Mouse (Mus musculus): ENCODE data around the gene Ly6g5c.

Ly6g5c gene

GRCm38 (mm10) chr17:35082841-35083576 lies 25.1 kb upstream of the Ly6g5c start:
- DNase-seq = no peak

- DNase-seq = no peak
Observed at GRCm38 (mm10) chr17:35083929-35084497, 24.1 kb upstream of the Ly6g5c start.

DNA sequence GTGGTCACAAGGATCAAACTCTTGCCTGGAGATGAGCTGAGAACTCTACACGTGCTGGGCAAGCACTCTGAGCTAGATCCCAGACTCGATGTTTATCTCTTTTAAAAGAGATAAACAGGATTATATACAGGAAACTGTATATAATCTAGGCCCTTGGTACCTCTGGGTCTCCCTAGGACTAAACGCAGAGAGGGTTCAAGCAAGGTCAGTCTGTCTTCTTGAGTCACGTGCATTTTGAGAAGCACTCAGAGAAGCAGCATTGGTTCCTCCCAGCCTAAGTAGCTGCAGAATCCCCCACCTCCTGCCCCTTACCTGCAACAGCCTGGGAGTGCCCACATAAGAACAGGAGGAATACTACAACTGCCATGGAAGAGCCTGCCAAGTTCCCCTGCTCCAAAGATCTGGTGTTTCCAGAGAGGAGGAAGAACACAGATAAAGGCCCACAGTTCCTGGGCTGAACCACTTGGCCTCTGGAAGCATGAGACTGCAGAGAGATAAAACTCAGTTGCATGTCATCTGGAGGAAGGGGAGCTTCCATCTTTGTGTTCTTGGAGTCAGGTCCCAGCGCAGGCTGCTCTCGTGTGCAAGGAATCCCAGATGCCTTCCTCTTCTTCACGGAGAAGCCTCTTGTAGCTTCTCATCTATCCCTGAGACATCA lies 22.7 kb upstream of the Ly6g5c start, which contains the start of gene Ly6g6f:
Gene Ly6g6f (minus strand): TSS at position 403 of the 658 bp plus-strand sequence.
- no peak for DNase-seq

DNA sequence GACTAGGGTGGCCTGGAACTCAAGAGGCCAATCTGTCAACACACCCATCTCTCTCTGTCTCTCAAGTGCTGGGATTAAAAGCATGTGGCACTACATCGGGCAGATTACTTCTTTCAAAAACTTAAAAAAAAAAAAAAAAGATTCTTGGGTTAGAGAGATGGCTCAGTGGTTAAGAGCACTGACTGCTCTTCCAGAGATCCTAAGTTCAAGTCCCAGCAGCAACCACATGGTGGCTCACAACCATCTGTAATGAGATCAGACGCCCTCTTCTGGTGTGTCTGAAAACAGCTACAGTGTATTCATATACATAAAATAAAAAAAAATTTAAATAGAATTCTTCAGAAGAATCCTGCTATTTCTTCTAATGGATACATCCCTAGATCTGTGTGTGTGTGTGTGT lies 19.9 kb upstream of the Ly6g5c start:
- no peak for DNase-seq

GRCm38 (mm10) chr17:35088825-35089644 lies 19.0 kb upstream of the Ly6g5c start, which contains the start of gene Abhd16a:
Gene Abhd16a (plus strand): TSS chr17:35089263.
- peak; percentile 96 to 97 for DNase-seq

DNA sequence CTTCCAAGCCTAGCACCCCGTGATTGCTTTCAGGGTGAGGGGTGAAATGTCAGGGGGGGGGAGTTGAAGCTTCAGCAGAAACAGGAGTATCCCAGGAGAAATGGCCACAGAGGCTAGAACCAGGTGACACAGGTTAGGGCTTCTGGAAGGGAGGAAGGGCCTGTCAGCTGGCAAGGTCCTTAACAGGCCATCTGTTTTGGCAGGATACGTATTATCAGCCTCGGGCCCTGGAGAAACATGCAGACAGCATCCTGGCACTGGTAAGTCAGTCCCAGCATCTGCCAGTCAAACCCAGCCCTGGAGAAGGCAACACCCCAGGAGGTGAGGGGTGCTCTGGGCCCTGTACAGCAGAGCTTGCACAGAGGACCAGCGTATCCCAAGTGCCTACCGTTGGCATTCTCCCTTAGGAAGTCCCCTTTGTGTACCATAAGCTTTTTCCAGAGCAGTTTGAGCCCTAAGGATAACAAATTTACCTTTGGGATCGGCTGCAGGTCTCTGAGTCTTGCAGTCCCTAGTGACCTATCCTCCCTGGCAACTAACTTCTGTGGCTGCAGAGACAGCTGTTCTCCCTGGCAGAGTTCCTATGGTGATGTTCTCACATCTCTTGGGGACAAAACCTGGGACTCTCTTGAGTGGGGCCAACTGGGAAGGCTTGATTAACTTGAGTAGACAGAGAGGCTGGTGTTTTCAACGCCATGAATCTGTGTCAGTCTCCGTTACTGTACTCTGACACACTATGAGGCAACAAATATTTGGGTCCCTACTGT lies 17.7 kb upstream of the Ly6g5c start:
- DNase-seq = no peak

DNA sequence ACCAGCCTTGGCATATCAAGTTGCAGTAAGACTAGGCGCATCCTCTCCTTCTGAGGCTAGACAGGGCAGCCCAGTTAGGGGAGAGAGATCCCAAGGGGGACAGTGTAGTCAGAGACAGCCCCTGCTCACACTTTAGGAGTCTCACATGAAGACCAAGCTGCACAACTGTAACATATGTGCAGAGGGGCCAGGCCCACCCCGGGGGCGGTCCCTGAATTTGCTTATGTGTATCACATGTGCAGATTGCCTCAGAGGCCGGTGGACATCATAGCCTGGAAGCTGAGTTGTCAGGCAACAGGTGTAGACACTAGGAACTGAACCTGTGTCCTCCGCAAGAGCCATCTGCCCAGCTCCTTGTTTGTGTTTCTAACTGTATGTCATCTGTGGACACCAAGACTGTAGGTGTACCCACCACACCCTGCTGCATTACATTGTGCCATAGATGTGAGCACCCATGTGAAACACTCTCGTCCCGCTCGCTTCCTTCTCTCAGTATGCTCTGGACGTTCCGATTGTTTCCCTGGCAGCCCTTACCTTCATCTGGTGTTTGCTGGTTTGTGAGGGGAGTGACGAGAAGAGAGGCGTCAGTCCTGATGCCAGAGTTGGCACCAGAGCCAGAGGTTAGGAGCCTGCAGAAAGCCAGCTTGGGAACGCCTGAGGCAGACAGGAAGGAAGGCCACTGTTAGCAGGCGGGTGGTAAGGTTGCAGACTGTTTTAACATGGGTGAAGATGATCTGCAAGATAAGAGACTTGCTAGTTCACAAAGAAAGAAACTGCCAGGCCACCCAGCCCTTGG lies 15.5 kb upstream of the Ly6g5c start:
- no peak for DNase-seq

DNA sequence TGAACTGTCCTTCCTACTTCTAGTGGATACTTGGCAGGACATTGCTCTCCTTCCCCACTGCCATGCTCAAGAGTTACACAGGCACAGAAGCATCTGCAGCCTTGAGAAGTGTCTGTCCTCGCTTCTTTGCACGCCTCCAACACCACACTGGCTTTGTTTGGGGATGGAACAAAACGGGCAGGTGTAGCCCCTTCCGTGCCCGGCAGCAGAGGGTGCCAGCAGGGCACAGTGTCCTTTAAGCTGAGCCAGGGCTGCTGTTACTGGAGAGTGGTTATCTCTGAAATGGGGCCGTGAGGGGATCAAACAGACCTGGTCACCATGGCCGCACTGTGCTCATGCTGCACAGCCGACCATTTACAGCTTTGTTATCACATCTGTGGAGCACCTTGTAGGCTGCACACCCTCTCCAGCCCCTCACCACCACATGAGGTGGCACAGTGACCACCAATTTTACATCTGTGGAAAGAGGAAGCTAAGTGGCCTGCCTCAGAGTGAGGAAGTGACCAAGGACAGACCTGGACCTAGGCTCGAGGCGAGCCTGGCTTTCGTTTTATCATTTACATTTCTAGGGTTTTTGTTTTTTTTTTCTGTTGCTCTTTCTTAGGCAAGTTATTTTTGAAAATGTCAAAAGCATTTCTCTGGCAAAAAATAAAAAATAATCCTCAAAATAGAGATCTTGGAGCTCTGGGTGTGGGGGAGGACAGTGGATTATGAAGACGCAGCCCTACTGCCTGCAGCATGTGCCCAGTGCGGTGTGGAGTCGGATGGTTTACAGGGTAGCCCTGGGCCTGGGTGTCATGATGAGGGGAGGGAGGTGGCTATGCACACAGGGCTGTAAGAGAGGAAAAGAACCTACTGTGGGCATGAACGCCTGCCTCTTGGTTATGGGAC lies 13.4 kb upstream of the Ly6g5c start:
- DNase-seq = no peak

DNA sequence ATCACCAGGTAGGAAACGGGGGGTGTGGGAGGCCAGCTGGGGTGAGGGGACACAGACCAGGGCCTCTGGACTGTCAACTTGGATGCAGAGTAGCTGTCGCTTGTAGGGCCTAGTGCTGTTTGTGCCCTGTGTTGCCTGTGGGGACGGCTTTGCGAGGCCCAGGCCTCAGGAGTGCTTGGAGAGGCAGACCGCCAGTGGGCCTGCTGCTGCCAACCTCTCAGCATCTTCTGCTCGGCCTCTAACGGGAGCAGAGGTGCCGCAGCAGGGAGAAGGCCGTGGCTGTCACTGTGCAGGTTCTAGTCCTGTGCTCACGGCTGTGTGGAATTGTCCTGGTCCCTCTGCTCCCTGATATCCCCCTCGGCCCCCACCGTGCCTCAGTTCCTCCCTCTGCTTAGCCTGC lies 11.5 kb upstream of the Ly6g5c start:
- no peak for DNase-seq

GRCm38 (mm10) chr17:35097164-35097655 lies 10.9 kb upstream of the Ly6g5c start:
- peak; percentile 18 to 68 for DNase-seq

- peak; percentile 34 to 56 for DNase-seq
Observed at GRCm38 (mm10) chr17:35100196-35100765, 7.8 kb upstream of the Ly6g5c start.

- no peak for DNase-seq
Observed at GRCm38 (mm10) chr17:35101161-35101560, 6.9 kb upstream of the Ly6g5c start.

- DNase-seq = no peak
Observed at GRCm38 (mm10) chr17:35102299-35102698, 5.8 kb upstream of the Ly6g5c start.

DNA sequence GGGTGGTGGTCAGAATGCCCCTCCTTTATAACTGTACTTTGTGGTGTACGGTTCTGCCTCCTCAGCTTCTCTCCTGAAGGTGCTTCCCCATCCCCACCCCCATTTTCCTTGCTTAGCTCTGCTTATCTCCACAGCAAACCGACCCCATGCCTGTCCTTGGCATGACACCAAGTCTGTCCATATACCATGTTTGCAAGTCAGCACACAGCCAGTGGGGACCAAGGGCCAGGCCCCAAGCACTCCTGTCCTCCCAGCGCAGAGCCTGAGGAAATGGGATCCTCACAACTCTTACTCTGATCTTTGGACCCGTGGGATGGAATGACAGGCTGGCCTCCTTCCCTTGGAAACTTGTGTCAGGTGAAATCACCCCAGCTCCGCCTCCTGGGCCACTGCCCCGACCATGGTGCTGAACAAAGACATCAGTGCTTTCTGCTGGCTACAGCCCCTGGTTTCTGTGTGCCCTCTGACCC lies 4.8 kb upstream of the Ly6g5c start:
- DNase-seq = peak; percentile 84 to 89

- no peak for DNase-seq
Observed at GRCm38 (mm10) chr17:35104079-35104478, 4.0 kb upstream of the Ly6g5c start.

DNA sequence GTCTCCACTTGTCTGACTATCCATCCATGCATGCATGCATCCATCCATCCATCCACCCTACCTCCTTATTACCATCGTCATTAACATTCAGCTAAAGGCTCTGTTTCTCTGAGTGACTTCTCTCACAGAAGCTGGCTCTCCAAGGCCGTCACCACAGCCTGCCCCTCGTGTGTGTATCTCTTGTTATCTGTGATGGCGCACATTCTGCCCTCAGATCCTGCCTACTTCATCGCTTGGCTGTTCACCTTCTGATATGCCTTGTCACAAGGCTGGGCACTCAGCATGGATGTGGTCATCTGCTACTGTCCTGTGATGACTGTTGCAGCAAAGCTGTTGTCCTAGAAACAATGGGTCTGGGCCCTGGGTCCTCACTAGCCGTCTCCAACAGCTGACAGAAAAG lies 3.3 kb upstream of the Ly6g5c start:
- DNase-seq = no peak

DNA sequence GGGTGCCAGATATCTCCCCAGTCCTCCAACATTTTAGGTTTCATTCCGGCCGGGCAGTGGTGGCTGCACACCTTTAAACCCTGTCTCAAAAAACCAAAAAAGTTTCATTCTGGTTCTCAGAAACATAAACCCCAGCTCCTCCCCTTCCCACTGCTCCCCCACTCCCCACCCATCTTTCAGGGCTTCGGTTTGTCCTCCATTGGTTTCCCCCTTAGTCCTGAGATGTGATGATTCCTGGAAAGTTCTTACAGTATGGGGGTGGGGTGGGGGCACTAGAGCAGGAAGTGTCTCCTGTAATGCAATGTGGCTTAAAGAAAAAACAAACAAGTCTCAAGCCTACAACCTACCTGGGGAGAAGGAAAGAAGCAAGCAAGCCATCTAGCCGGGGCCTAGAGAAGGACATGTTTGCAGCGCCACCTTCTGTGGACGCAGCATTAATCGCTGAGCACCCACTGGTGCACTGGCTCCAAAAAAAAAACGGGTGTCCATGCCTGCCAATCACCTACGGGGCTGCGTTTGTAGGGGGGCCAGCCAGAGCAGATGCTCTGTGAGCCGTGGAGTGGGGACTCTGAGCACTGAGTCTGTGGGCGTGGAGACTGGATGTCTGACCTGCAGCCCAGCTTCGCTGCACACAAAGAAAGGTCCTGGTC lies 2.2 kb upstream of the Ly6g5c start:
- peak; percentile 55 to 76 for DNase-seq

GRCm38 (mm10) chr17:35106522-35106921 lies 1.6 kb upstream of the Ly6g5c start:
- no peak for DNase-seq

DNA sequence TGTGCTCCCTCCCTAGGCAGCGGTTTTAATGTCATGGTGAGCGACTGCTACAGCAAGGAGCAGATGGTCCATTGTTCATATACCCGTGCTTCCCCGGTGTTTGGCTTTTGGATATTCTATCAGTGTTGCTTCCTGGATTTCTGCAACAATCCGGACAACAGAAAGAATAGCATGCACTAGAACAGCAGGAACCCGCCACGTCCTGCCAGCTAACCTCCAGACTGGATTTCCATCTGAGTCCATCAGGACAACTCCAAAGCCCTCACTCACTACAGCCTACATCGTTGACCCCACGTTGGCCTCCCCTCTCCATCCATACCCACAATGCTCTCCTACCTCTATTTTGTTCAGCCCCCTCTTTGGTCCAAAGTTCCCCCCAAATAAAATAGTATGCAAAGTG lies 3.7 kb downstream of the Ly6g5c start:
- no peak for DNase-seq

Data from kidney, postnatal 36 days (tissue).